Mouse (Mus musculus): ENCODE results near the gene Map4k4. TPM values are rescaled to one million over a fixed set of nuclear protein-coding genes. Genes with fewer than 3 reads are reported as not detected.

The Map4k4 gene
- polyA plus RNA-seq, 1 experiment = 112 TPM

DNA sequence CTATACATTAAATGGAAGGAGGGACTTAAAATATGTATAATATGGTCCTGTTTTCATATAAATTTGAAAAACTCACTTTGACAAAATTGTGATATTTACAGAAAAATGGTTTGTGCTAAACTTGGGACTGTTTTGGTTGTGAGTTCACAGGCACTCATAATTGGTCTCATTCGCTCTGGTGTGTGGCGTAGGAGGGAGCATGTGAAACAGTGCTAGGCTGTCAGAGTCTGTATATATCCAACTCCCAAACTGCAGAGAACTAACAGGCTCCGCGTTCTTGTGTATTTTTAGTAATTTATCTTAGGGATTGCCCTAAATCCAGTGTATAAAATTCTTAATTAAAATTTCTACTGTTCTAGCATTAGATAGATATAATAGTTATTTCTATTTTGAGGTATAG is 120.9 kb downstream of the Map4k4 start:
- TF ChIP-seq CTCF (IDR thresholded peaks at IDR 0.05; ENCODE audit: extremely low read depth, insufficient read depth, low read length) (no peak), POLR2A (IDR thresholded peaks at IDR 0.05; ENCODE audit: extremely low read depth, insufficient read depth, low read length) (no peak)
- Histone ChIP-seq H3K27ac (ENCODE audit: insufficient read depth, low read length) (no peak overlapping the region), H3K4me1 (ENCODE audit: control insufficient read depth, insufficient read depth, low read length) (peaks cover 12% of the 10 kb centered on the region)

GRCm38 (mm10) chr1:40022472-40023135 is 121.9 kb downstream of the Map4k4 start:
- TF ChIP-seq CTCF (IDR thresholded peaks at IDR 0.05; ENCODE audit: extremely low read depth, insufficient read depth, low read length) (no peak), POLR2A (IDR thresholded peaks at IDR 0.05; ENCODE audit: extremely low read depth, insufficient read depth, low read length) (no peak)
- H3K27ac ChIP-seq (ENCODE audit: insufficient read depth, low read length) = no peak overlapping the region
- peaks cover 12% of the 10 kb centered on the region for H3K4me1 ChIP-seq (ENCODE audit: control insufficient read depth, insufficient read depth, low read length)
- H3K4me3 ChIP-seq (ENCODE audit: insufficient read depth, low read length) = no peak overlapping the region

More for the DNA sequence above, 120.9 kb downstream of the Map4k4 start:
- no peak overlapping the region for H3K4me3 ChIP-seq (ENCODE audit: insufficient read depth, low read length)

GRCm38 (mm10) chr1:40023206-40023605 is 122.5 kb downstream of the Map4k4 start:
- Histone ChIP-seq H3K4me1 (ENCODE audit: control insufficient read depth, insufficient read depth, low read length) (peaks cover 12% of the 10 kb centered on the region), H3K4me3 (ENCODE audit: insufficient read depth, low read length) (no peak overlapping the region), H3K27ac (ENCODE audit: insufficient read depth, low read length) (no peak overlapping the region)
- TF ChIP-seq POLR2A (IDR thresholded peaks at IDR 0.05; ENCODE audit: extremely low read depth, insufficient read depth, low read length) (no peak), CTCF (IDR thresholded peaks at IDR 0.05; ENCODE audit: extremely low read depth, insufficient read depth, low read length) (no peak)

GRCm38 (mm10) chr1:40023748-40024147 is 123.0 kb downstream of the Map4k4 start:
- H3K4me1 ChIP-seq (ENCODE audit: control insufficient read depth, insufficient read depth, low read length) = peaks cover 12% of the 10 kb centered on the region
- H3K27ac ChIP-seq (ENCODE audit: insufficient read depth, low read length) = no peak overlapping the region
- no peak overlapping the region for H3K4me3 ChIP-seq (ENCODE audit: insufficient read depth, low read length)

DNA sequence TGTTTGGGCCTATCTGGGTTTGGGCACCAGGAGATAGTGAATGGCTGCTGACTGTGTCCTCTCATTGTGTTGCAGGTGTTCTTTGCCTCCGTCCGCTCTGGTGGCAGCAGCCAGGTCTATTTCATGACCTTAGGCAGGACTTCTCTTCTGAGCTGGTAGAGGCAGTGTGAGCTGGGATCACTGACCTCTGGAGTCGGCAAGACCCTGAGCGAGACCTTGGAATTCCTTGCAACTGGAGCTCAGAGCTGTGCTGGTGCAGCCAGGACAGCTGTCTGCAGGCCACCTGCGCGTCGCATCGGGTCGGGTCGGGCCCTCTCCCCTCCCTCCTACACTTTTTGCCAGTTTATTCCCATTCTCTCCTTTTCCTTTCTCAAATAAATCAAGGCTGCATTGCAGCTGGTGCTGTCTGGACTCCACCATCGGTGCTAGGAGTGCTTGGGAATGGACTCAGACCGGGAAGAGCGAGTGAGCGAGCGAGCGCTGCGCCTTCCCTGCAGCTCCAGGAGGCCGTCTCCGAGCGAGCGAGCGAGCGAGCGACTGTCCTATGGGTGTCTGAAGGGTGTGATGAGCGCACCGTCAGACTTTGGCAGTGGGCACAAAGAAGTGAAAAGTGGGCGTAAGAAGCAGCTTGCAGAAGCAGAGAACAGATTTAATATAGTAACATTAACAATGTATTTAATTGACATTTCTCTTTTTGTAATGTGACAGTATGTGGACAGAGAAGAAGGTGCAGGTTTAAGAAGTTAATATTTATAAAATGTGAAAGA is 124.0 kb downstream of the Map4k4 start:
- TF ChIP-seq CTCF (IDR thresholded peaks at IDR 0.05; ENCODE audit: extremely low read depth, insufficient read depth, low read length) (no peak), POLR2A (IDR thresholded peaks at IDR 0.05; ENCODE audit: extremely low read depth, insufficient read depth, low read length) (no peak)
- peaks cover 12% of the 10 kb centered on the region for H3K4me1 ChIP-seq (ENCODE audit: control insufficient read depth, insufficient read depth, low read length)
- no peak overlapping the region for H3K4me3 ChIP-seq (ENCODE audit: insufficient read depth, low read length)
- 0 out of 2 replicates have a peak overlapping the region, but pooled peaks have one; percentile 16 for H3K27ac ChIP-seq (ENCODE audit: insufficient read depth, low read length)

More at GRCm38 (mm10) chr1:40023748-40024147, 123.0 kb downstream of the Map4k4 start:
- TF ChIP-seq POLR2A (IDR thresholded peaks at IDR 0.05; ENCODE audit: extremely low read depth, insufficient read depth, low read length) (no peak), CTCF (IDR thresholded peaks at IDR 0.05; ENCODE audit: extremely low read depth, insufficient read depth, low read length) (no peak)

- peaks cover 12% of the 10 kb centered on the region for H3K4me1 ChIP-seq (ENCODE audit: control insufficient read depth, insufficient read depth, low read length)
- no peak overlapping the region for H3K27ac ChIP-seq (ENCODE audit: insufficient read depth, low read length)
- TF ChIP-seq POLR2A (IDR thresholded peaks at IDR 0.05; ENCODE audit: extremely low read depth, insufficient read depth, low read length) (no peak), CTCF (IDR thresholded peaks at IDR 0.05; ENCODE audit: extremely low read depth, insufficient read depth, low read length) (no peak)
- no peak overlapping the region for H3K4me3 ChIP-seq (ENCODE audit: insufficient read depth, low read length)
These were observed 124.7 kb downstream of the Map4k4 start for GRCm38 (mm10) chr1:40025416-40025815.

DNA sequence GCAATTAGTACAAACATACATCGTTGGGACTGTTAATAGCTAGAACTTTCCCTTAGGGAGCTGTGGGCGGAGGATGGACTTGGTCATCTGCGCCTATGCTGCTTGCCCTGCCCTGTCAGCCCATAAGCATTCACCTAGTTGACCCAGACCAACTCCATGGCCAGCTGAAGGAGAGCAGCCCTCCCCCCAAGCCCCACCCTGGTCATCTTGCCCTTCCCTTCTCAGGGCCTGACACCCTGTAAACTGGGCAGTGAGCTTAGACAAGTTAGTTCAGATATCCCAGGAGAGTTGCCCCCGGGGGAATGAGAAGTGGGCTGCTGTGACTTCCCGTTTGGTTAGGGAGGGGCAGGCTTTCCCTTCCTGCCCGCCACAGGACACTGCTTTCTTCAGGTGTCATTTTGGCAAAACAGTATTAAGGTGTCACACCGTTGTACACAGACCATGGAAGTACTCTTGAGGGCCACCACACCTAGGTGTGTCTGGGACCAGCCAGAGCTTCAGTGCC is 126.5 kb downstream of the Map4k4 start:
- TF ChIP-seq CTCF (IDR thresholded peaks at IDR 0.05; ENCODE audit: extremely low read depth, insufficient read depth, low read length) = no peak
- Histone ChIP-seq H3K4me3 (ENCODE audit: insufficient read depth, low read length) (no peak overlapping the region), H3K27ac (ENCODE audit: insufficient read depth, low read length) (no peak overlapping the region), H3K4me1 (ENCODE audit: control insufficient read depth, insufficient read depth, low read length) (peaks cover 10% of the 10 kb centered on the region)

DNA sequence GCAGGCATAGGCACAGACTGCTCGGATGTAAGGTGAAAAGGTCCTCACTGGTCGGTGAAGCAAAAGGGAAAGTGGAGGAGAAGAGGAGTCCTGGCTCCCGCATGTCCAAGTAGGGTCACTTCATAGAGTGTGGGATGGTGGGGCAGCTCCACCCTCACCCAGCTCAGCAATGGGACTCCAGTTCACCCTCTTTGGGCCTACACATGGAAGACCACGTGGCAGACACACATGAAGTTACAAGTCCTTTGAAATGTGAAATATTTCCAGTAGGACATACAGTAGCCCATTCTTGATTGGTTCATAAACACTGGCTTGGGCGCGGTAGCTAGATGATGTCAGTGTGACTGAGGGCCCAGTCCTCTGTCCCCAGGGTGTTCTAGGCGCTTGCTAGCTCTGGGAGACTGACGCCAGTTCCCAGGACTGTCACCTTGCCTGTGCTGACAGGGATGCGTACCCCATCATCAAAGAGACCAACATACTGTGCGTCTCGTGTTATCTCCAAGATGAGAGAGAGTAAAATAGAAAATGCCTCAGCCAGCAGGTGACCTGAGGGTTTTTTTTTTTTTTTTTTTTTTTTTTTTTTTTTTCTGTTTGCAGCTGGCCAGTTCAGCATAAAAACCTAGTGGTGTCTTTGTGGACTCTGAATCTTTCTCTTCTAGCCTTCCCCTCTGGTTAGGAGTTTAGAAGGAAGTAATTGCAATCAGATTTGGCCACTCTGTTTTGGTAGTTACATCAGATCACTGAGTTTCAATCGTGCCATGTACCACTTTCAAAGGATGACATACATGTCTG is 127.7 kb downstream of the Map4k4 start:
- H3K27ac ChIP-seq (ENCODE audit: insufficient read depth, low read length) = no peak overlapping the region
- TF ChIP-seq POLR2A (IDR thresholded peaks at IDR 0.05; ENCODE audit: extremely low read depth, insufficient read depth, low read length) = no peak
- no peak for TF ChIP-seq CTCF (IDR thresholded peaks at IDR 0.05; ENCODE audit: extremely low read depth, insufficient read depth, low read length)
- peaks cover 6% of the 10 kb centered on the region for H3K4me1 ChIP-seq (ENCODE audit: control insufficient read depth, insufficient read depth, low read length)
- no peak overlapping the region for H3K4me3 ChIP-seq (ENCODE audit: insufficient read depth, low read length)

GRCm38 (mm10) chr1:40029597-40029996 is 128.9 kb downstream of the Map4k4 start:
- Histone ChIP-seq H3K4me1 (ENCODE audit: control insufficient read depth, insufficient read depth, low read length) (peaks cover 1% of the 10 kb centered on the region; the same call in 1 of the 2 replicates), H3K27ac (ENCODE audit: insufficient read depth, low read length) (no peak overlapping the region), H3K4me3 (ENCODE audit: insufficient read depth, low read length) (no peak overlapping the region)
- TF ChIP-seq CTCF (IDR thresholded peaks at IDR 0.05; ENCODE audit: extremely low read depth, insufficient read depth, low read length) (no peak), POLR2A (IDR thresholded peaks at IDR 0.05; ENCODE audit: extremely low read depth, insufficient read depth, low read length) (no peak)
